Mouse (Mus musculus) liver, adult 2 months (tissue): ENCODE results near the gene Fancg.

Source experiments
- CTCF ChIP-seq: fragments of 200-500 bp; IDR thresholded peaks from 2 replicates; pipeline ENCODE4 v1.5.1; 2011; ENCODE audit warnings: low read depth, low read length, control low read depth
- POLR2A ChIP-seq: fragments of 200-500 bp; IDR thresholded peaks from 2 replicates; pipeline ENCODE4 v1.6.1; 2011; ENCODE audit warnings: low read length, control low read depth; ENCODE audit not compliant: insufficient read depth; ENCODE audit errors: extremely low read depth

DNA sequence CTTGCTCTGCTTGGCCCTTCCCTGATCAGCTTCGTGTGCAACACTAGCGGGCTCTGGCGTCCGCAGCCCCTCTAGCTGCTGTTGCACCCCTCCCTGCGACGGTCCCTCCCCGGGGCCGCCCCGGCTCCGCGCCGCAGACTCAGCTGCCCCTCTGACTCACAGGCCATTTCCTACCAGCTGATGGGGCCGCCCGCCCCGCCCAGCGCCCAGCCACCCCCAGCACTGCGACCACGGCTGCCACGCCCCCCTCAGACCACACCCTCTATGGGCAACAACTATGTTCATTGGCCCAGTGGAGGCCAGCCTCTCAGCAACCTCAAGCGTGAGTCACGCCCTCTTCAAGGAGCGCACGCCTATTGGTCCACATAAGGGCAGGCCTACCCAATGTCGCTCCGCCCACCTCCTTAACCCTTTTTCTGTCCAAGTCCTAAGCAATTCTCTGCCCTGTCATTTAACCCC is 29.8 kb upstream of the Fancg start:
- TF ChIP-seq CTCF (no peak), POLR2A (peak; percentile 85; the same call in 1 of the 2 replicates)
